8 mouse cellular contexts compared by ENCODE assay signal in the genomic region with DNA sequence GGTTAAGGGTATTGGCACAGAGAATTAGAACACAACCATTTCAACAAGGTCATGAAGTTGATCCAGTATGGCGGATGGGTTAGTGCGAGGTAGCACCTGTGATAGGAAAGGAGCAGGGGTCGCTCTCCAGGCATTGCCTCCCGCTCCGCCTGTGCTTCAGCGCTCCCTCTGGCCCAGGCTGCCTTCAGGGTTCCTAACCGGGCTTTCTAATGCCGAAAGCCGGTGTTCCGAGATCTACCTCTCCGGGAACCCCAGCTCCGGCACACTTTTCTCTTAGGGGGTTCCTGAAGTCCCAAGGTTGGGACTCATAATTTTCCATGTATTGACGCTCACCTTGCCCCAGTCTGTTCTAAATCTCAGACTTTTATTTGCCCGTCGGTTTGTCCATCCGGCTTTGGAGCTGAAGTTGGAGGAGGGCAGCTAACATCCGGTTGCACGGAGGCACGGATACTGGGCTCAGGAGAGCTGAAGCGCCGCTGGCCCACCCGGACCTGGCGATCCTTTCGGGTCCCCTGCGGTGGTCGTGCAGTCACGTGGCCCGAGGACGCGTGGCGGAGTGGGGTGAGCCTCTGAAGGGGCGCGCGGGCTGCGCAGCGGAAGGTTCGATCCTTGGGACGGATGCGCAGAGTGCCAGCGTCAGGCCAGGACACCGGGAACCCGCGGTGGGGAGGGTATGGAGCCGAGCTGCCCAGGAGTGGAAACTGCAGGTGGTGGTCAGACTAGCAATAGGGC. TPM values are rescaled to one million over a fixed set of nuclear protein-coding genes. Genes with fewer than 3 reads are reported as not detected.
DNase-seq lines count a peak whose midpoint lies in the region; ATAC-seq and TF ChIP-seq lines count a peak whose summit lies in the region.

A gene (plus strand): TSS at position 427 of the 732 bp plus-strand sequence.

- H3K27ac ChIP-seq in lung, embryonic 14.5 days (ENCODE audit: low read depth) = peak within 1 kb of the TSS; percentile 87

- H3K36me3 ChIP-seq in lung, embryonic 14.5 days (ENCODE audit: insufficient read depth) = peaks cover 16% of the 10 kb centered on the region

- H3K4me2 ChIP-seq in lung, embryonic 14.5 days = peak within 1 kb of the TSS; percentile 82

- H3K9ac ChIP-seq in lung, embryonic 14.5 days = peak within 1 kb of the TSS; percentile 75

- TF ChIP-seq CTCF in lung, embryonic 14.5 days (IDR thresholded peaks at IDR 0.05; ENCODE audit: low read depth) = no peak

- H3K27me3 ChIP-seq in lung, embryonic 14.5 days (ENCODE audit: insufficient read depth, low read length) = no peaks in the 10 kb centered on the region

- no peaks in the 10 kb centered on the region for H3K4me1 ChIP-seq in lung, embryonic 14.5 days (ENCODE audit: insufficient read depth)

- peak within 1 kb of the TSS; percentile 61 for H3K4me3 ChIP-seq in lung, embryonic 14.5 days (ENCODE audit: low read depth, low read length)

- intact Hi-C loops in left cerebral cortex, postnatal 14 days (cut with DNase I) = no loop called here

- peak; percentile 36 for DNase-seq in CD8-positive naive resting alpha-beta T cell, adult 2 months (ENCODE audit: low read depth in 2 of 2, low spot score in 2 of 2)
- peak; percentile 63 for DNase-seq in adrenal gland, postnatal 14 days
- DNase-seq in kidney, adult 18-20 months = peak; percentile 61
- peak; percentile 69 for DNase-seq in lung, embryonic 14.5 days
- peak; percentile 43 for DNase-seq in urinary bladder, postnatal 14 days (ENCODE audit: low spot score)
- no peak for DNase-seq in left cerebral cortex, postnatal 14 days (ENCODE audit: low spot score in 2 of 2)

- peak; percentile 66 for ATAC-seq in granulocyte monocyte progenitor cell, adult 5-6 weeks (replicated peaks; ENCODE audit: poor library complexity, severe bottlenecking)
- peak; percentile 80 for ATAC-seq in lung, embryonic 14.5 days (ENCODE audit: insufficient read depth)
- peak; percentile 37 for ATAC-seq in neutrophil, adult 5-6 weeks (ENCODE audit: extremely low read depth, insufficient number of reproducible peaks, low FRiP score, poor library complexity, severe bottlenecking)

- H3K9me3 ChIP-seq in lung, embryonic 14.5 days (ENCODE audit: low read depth, low read length) = no peaks in the 10 kb centered on the region

- WGBS in lung, embryonic 14.5 days = under 1% methylated on average over 44 of the region's 44 CpGs

RNA-seq across cellular contexts. Expression of the gene that starts here (rescaled TPM):
- total RNA-seq in adrenal gland, postnatal 14 days (2021) = 2.1 and 3.0 TPM in 2 replicates
- total RNA-seq in granulocyte monocyte progenitor cell, adult 5-6 weeks (2014; fragmentation: Nextera tagmentation) = 25.6 and 37.4 TPM in 2 replicates
- total RNA-seq in granulocyte monocyte progenitor cell, adult 5-6 weeks (2017) = 50.8 and 58.4 TPM in 2 replicates
- polyA plus RNA-seq in lung, embryonic 14.5 days (2014; fragmentation: Nextera tagmentation; extraction: Ambion mirVana) = 9.1 and 11.1 TPM in 2 replicates
- total RNA-seq in neutrophil, adult 5-6 weeks (2017) = 30.0 and 30.5 TPM in 2 replicates
- total RNA-seq in left cerebral cortex, postnatal 14 days (2021) = under 1 TPM; 0.33 to 0.97 TPM

Comparison
In these comparisons a context has a peak if more than half of its experiments do, and no peak if none do; other contexts are left out.
1. DNase-seq: peak in CD8-positive naive resting alpha-beta T cell, adult 2 months (2 of 2), adrenal gland, postnatal 14 days (single experiment), kidney, adult 18-20 months (single experiment), lung, embryonic 14.5 days (single experiment) and urinary bladder, postnatal 14 days (single experiment); none in left cerebral cortex, postnatal 14 days (0 of 2).
2. Peak in every context shown above with its lines, with median percentiles within 50 percentile points of each other: ATAC-seq.